ENCODE assay signal across 8 mouse cellular contexts in the genomic region with DNA sequence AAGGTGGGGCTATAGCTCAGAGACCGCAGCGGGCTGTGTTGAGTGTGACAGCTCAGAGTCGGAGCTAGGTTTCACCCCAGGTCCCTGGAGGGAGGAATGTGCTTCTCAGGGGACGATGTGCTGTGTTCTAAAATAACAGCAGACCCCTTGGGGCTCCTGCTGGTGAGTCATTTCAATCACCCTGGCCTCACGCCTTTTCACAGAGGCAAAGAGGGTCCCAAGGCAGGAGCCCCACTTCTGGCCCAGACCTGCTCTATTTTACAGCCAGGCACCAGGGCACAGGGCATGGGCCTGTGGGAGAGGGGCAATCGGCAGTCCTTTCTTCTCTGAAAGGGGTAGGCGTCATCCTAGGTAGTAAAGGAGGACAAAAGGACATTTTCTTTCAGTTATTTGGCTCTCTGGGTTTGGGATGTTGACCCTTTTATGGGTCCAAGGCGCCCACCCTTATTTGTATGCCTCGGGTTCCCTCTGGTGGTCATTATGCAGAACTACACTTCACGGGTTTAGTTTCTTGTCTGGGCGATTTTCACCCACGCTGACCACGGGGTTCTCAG. TPM values are rescaled to one million over a fixed set of nuclear protein-coding genes. Genes with fewer than 3 reads are reported as not detected.
DNase-seq lines count a peak whose midpoint lies in the region; ATAC-seq and TF ChIP-seq lines count a peak whose summit lies in the region.

No protein-coding gene starts in this region.

- ATAC-seq in forebrain, embryonic 12.5 days (ENCODE audit: low FRiP score) = no peak
- no peak for ATAC-seq in neural tube, embryonic 11.5 days (ENCODE audit: insufficient read depth, low FRiP score, low TSS enrichment)
- ATAC-seq in frontal cortex, adult (ENCODE audit: low TSS enrichment) = no peak

- no peak overlapping the region for H3K9ac ChIP-seq in forebrain, embryonic 12.5 days
- no peak overlapping the region; the same call in 1 of the 2 replicates for H3K9ac ChIP-seq in neural tube, embryonic 11.5 days (ENCODE audit: low read length)

- H3K4me2 ChIP-seq in forebrain, embryonic 12.5 days = no peak overlapping the region
- H3K4me2 ChIP-seq in neural tube, embryonic 11.5 days (ENCODE audit: low read depth) = no peak overlapping the region

- no peaks in the 10 kb centered on the region for H3K9me3 ChIP-seq in forebrain, embryonic 10.5 days
- H3K9me3 ChIP-seq in forebrain, embryonic 12.5 days = no peaks in the 10 kb centered on the region
- H3K9me3 ChIP-seq in neural tube, embryonic 11.5 days (ENCODE audit: control insufficient read depth, low read length) = no peaks in the 10 kb centered on the region

- peak; percentile 56; the same call in 1 of the 2 replicates for TF ChIP-seq CTCF in spleen, adult 2 months (IDR thresholded peaks at IDR 0.05; ENCODE audit: extremely low read depth, insufficient read depth, insufficient read length, insufficient replicate concordance)

- WGBS in forebrain, embryonic 10.5 days = 26% methylated on average over 13 of the region's 13 CpGs
- WGBS in forebrain, embryonic 12.5 days = 21% methylated on average over 13 of the region's 13 CpGs
- WGBS in spleen, adult 2 months = 16% methylated on average over 13 of the region's 13 CpGs
- WGBS in neural tube, embryonic 11.5 days = 16% methylated on average over 13 of the region's 13 CpGs

- peaks cover 25% of the 10 kb centered on the region; the same call in 1 of the 2 replicates for H3K27me3 ChIP-seq in forebrain, embryonic 10.5 days (ENCODE audit: poor library complexity, severe bottlenecking)
- peaks cover 4% of the 10 kb centered on the region; the same call in 1 of the 2 replicates for H3K27me3 ChIP-seq in forebrain, embryonic 12.5 days
- H3K27me3 ChIP-seq in spleen, adult 2 months (ENCODE audit: control insufficient read depth, insufficient read depth, low read length) = no peaks in the 10 kb centered on the region
- H3K27me3 ChIP-seq in neural tube, embryonic 11.5 days (ENCODE audit: control insufficient read depth, insufficient read depth, low read length) = no peaks in the 10 kb centered on the region

- H3K4me3 ChIP-seq in forebrain, embryonic 10.5 days = no peak overlapping the region
- H3K4me3 ChIP-seq in forebrain, embryonic 12.5 days (replicated peaks) = no peak overlapping the region
- H3K4me3 ChIP-seq in spleen, adult 2 months (ENCODE audit: extremely low read depth, insufficient read depth, insufficient read length) = no peak overlapping the region
- H3K4me3 ChIP-seq in neural tube, embryonic 11.5 days (ENCODE audit: low read depth, low read length) = no peak overlapping the region

- DNase-seq in forebrain, embryonic 10.5 days (ENCODE audit: extremely low spot score, low spot score) = peak; percentile 59
- peak in 1 of 2 experiments; percentile 26 for DNase-seq in spleen, adult 2 months (ENCODE audit: low read depth in 1 of 2, low spot score in 2 of 2)
- no peak for DNase-seq in spleen, adult 12 weeks (ENCODE audit: low spot score)
- peak; percentile 82 for DNase-seq in embryo, embryonic 11 days
- DNase-seq in kidney, postnatal 4 days = peak; percentile 23 to 35
- peak; percentile 48 for DNase-seq in neural tube, embryonic 11.5 days (ENCODE audit: low spot score)

- H3K4me1 ChIP-seq in forebrain, embryonic 10.5 days = peaks cover 21% of the 10 kb centered on the region
- peaks cover 4% of the 10 kb centered on the region; the same call in 1 of the 2 replicates for H3K4me1 ChIP-seq in forebrain, embryonic 12.5 days
- H3K4me1 ChIP-seq in spleen, adult 2 months (ENCODE audit: control insufficient read depth, insufficient read depth, insufficient read length) = no peaks in the 10 kb centered on the region; the same call in 1 of the 2 replicates
- no peaks in the 10 kb centered on the region for H3K4me1 ChIP-seq in neural tube, embryonic 11.5 days (ENCODE audit: control insufficient read depth, insufficient read depth, low read length)

- H3K27ac ChIP-seq in forebrain, embryonic 10.5 days = peak overlapping the region; percentile 69
- no peak overlapping the region for H3K27ac ChIP-seq in forebrain, embryonic 12.5 days
- H3K27ac ChIP-seq in spleen, adult 2 months (ENCODE audit: insufficient read depth, low read length) = no peak overlapping the region
- no peak overlapping the region for H3K27ac ChIP-seq in neural tube, embryonic 11.5 days (ENCODE audit: low read depth, low read length)

- no peak for TF ChIP-seq POLR2A in spleen, adult 2 months (IDR thresholded peaks at IDR 0.05; ENCODE audit: low read depth, low read length)

- no peaks in the 10 kb centered on the region for H3K36me3 ChIP-seq in forebrain, embryonic 10.5 days (replicated peaks)
- H3K36me3 ChIP-seq in forebrain, embryonic 12.5 days (replicated peaks) = no peaks in the 10 kb centered on the region
- no peaks in the 10 kb centered on the region for H3K36me3 ChIP-seq in spleen, adult 2 months (ENCODE audit: control insufficient read depth, insufficient read depth, low read length)
- no peaks in the 10 kb centered on the region for H3K36me3 ChIP-seq in neural tube, embryonic 11.5 days (ENCODE audit: control insufficient read depth, insufficient read depth, low read length)

RNA-seq across cellular contexts. Expression of gene Matn1, which starts 3.0 kb away (rescaled TPM):
- not detected in 2 replicates for polyA plus RNA-seq in forebrain, embryonic 10.5 days (2016; fragmentation: Nextera tagmentation; extraction: Ambion mirVana)
- 0.22 and 0.26 TPM in 2 replicates for polyA plus RNA-seq in forebrain, embryonic 12.5 days (2016; fragmentation: Nextera tagmentation; extraction: Ambion mirVana)
- 0.23 and 0.29 TPM in 2 replicates for polyA plus RNA-seq in spleen, adult 2 months (2012; rRNA removed)
- polyA plus RNA-seq in neural tube, embryonic 11.5 days (2014; fragmentation: Nextera tagmentation; extraction: Ambion mirVana) = not detected in 2 replicates

RNA-seq across cellular contexts. Expression of gene Laptm5, which starts 34.2 kb away (rescaled TPM):
- 16.7 and 17.1 TPM in 2 replicates for polyA plus RNA-seq in forebrain, embryonic 10.5 days (2016; fragmentation: Nextera tagmentation; extraction: Ambion mirVana)
- polyA plus RNA-seq in forebrain, embryonic 12.5 days (2016; fragmentation: Nextera tagmentation; extraction: Ambion mirVana) = 16.8 and 17.0 TPM in 2 replicates
- polyA plus RNA-seq in spleen, adult 2 months (2012; rRNA removed) = 903 and 1,004 TPM in 2 replicates
- polyA plus RNA-seq in neural tube, embryonic 11.5 days (2014; fragmentation: Nextera tagmentation; extraction: Ambion mirVana) = 24.6 and 24.8 TPM in 2 replicates

Comparison
In these comparisons a context has a peak if more than half of its experiments do, and no peak if none do; other contexts are left out.
1. RNA of gene Laptm5, which starts 34.2 kb away (polyA plus RNA-seq): 903 to 1,004 TPM in spleen, adult 2 months; 24.6 to 24.8 TPM in neural tube, embryonic 11.5 days, 16.7 to 17.1 TPM in forebrain, embryonic 10.5 days and 16.8 to 17.0 TPM in forebrain, embryonic 12.5 days; every median in the first group is over 10 times any median in the second.